Mouse (Mus musculus) forebrain, embryonic 16.5 days (tissue): Measurements from ENCODE around the gene Spink2. TPM values are rescaled to one million over a fixed set of nuclear protein-coding genes. Genes with fewer than 3 reads are reported as not detected.
"Not testable (repeated sequence)": the region's sequence is repeated elsewhere in the genome, so short reads cannot be mapped to it uniquely, and the experiment has no call there.

ENCODE experiments used
- ATAC-seq: fragments of 200-750 bp; cut with Nextera tagmentation; 2 replicates; pipeline ENCODE4 v1.8.0; 2017; ENCODE audit warnings: mild to moderate bottlenecking, moderate library complexity
- H3K27ac ChIP-seq: fragments of 300-500 bp; sonication (generic); 2 replicates; pipeline ENCODE4 v1.5.1; 2014; ENCODE audit warnings: low read length, control low read depth
- H3K27me3 ChIP-seq: fragments of 300-500 bp; sonication (generic); replicated peaks from 2 replicates; pipeline ENCODE4 v1.6.1; 2014; ENCODE audit warnings: low read length; ENCODE audit not compliant: control insufficient read depth, insufficient read depth
- H3K36me3 ChIP-seq: fragments of 300-500 bp; sonication (generic); 2 replicates; pipeline ENCODE4 v1.6.1; 2014; ENCODE audit not compliant: control insufficient read depth, insufficient read depth
- H3K4me1 ChIP-seq: fragments of 300-500 bp; sonication (generic); replicated peaks from 2 replicates; pipeline ENCODE4 v1.6.1; 2014; ENCODE audit warnings: low read length; ENCODE audit not compliant: control insufficient read depth, insufficient read depth
- H3K4me2 ChIP-seq: fragments of 300-500 bp; sonication (generic); 2 replicates; pipeline ENCODE4 v1.6.1; 2014; ENCODE audit warnings: mild to moderate bottlenecking, low read length, control low read depth
- H3K4me3 ChIP-seq: fragments of 300-500 bp; sonication (generic); replicated peaks from 2 replicates; pipeline ENCODE4 v1.5.1; 2014; ENCODE audit warnings: mild to moderate bottlenecking, low read length, control low read depth
- H3K9ac ChIP-seq: fragments of 300-500 bp; sonication (generic); replicated peaks from 2 replicates; pipeline ENCODE4 v1.6.1; 2014; ENCODE audit warnings: low read depth, low read length, control low read depth
- H3K9me3 ChIP-seq: fragments of 300-500 bp; sonication (generic); 2 replicates; pipeline ENCODE4 v1.6.1; 2016; ENCODE audit warnings: low read length; ENCODE audit not compliant: control insufficient read depth
- WGBS: fragments of 180-500 bp; shearing (Covaris S2); extraction: QIAGEN DNeasy Blood & Tissue Kit; methylation state at CpG from one replicate; pipeline ENCODE4 v1.1.7; 2014; 5-methylcytosine and 5-hydroxymethylcytosine counted together
- polyA plus RNA-seq: library from polyadenylated mRNA; unstranded; fragments of >200 nt; fragmentation: Nextera tagmentation; extraction: Ambion mirVana; gene quantifications from 2 replicates; pipeline ENCODE4 v1.2.1, GENCODE M21; 2015

The Spink2 gene
- polyA plus RNA-seq, 1 experiment from 2014 or later, result 0.35 TPM

DNA sequence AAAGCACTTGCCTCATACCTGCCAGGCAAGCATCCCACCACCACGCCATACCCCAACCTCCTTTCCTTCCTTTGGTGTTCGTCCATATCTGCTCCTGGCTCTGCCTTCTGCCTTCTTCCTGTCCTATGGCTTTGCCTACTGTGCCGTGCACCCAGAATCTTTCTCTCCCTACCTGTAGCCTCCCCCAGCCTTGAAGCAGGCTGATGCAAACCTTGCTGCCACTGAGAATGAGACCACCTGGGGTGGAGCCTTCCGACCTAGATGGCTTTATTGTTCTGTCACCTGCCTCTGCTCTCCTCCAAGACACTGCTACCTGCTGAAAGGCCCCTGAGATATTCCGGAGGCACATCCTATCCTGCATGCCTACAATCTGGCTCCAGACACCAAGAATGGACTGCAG, 27.4 kb downstream of the Spink2 start:
- ATAC-seq, H3K4me2 ChIP-seq, H3K4me3 ChIP-seq, H3K9ac ChIP-seq, H3K27me3 ChIP-seq, H3K9me3 ChIP-seq, H3K4me1 ChIP-seq, H3K27ac ChIP-seq, H3K36me3 ChIP-seq: not testable (repeated sequence)
- WGBS, result 73% methylated on average over 5 of the region's 5 CpGs

DNA sequence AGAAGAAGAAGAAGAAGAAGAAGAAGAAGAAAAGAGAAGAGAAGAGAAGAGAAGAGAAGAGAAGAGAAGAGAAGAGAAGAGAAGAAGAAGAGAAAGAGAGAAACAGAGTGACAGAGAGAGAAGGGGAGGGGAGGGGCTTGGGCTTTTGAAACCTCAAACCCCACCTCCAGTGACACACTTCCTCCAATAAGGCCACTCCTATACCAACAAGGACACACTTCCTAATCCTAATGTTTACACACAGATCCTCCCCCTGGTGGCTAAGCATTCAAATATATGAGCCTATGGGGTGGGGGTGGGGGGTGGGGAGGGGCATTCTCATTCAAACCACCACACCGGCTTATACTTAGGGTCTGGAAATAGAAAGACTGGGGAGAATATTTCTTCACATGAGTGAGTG, 27.9 kb downstream of the Spink2 start:
- 52% methylated on average over 1 of the region's 1 CpGs for WGBS
- H3K27me3 ChIP-seq, result no peaks in the 10 kb centered on the region
- ATAC-seq, result no peak
- no peak overlapping the region for H3K9ac ChIP-seq
- H3K4me3 ChIP-seq, result no peak overlapping the region
- H3K4me1 ChIP-seq, result no peaks in the 10 kb centered on the region
- H3K9me3 ChIP-seq, result no peaks in the 10 kb centered on the region; the same call in 1 of the 2 replicates
- no peaks in the 10 kb centered on the region for H3K36me3 ChIP-seq
- H3K27ac ChIP-seq, result no peak overlapping the region
- no peak overlapping the region for H3K4me2 ChIP-seq

GRCm38 (mm10) chr5:77181508-77181907, 29.8 kb downstream of the Spink2 start:
- H3K9me3 ChIP-seq, result no peaks in the 10 kb centered on the region
- no peaks in the 10 kb centered on the region for H3K27me3 ChIP-seq
- H3K4me2 ChIP-seq, result no peak overlapping the region
- no peak overlapping the region for H3K4me3 ChIP-seq
- ATAC-seq, result no peak
- no peak overlapping the region for H3K27ac ChIP-seq
- no peak overlapping the region for H3K9ac ChIP-seq
- no peaks in the 10 kb centered on the region for H3K36me3 ChIP-seq
- H3K4me1 ChIP-seq, result no peaks in the 10 kb centered on the region
- 91% methylated on average over 7 of the region's 7 CpGs for WGBS

GRCm38 (mm10) chr5:77178976-77179375, 32.3 kb downstream of the Spink2 start:
- H3K4me3 ChIP-seq, result no peak overlapping the region

GRCm38 (mm10) chr5:77178008-77178407, 33.3 kb downstream of the Spink2 start:
- 74% methylated on average over 9 of the region's 9 CpGs for WGBS
- Histone ChIP-seq H3K27ac (no peak overlapping the region), H3K4me1 (no peaks in the 10 kb centered on the region), H3K9ac (no peak overlapping the region), H3K27me3 (no peaks in the 10 kb centered on the region), H3K9me3 (no peaks in the 10 kb centered on the region), H3K4me3 (no peak overlapping the region), H3K4me2 (no peak overlapping the region), H3K36me3 (no peaks in the 10 kb centered on the region)
- ATAC-seq, result no peak

More at GRCm38 (mm10) chr5:77178976-77179375, 32.3 kb downstream of the Spink2 start:
- Histone ChIP-seq H3K4me1 (no peaks in the 10 kb centered on the region), H3K27me3 (no peaks in the 10 kb centered on the region), H3K36me3 (no peaks in the 10 kb centered on the region), H3K9me3 (no peaks in the 10 kb centered on the region), H3K9ac (no peak overlapping the region), H3K4me2 (no peak overlapping the region), H3K27ac (no peak overlapping the region)
- no peak for ATAC-seq
- 100% methylated on average over 1 of the region's 1 CpGs for WGBS

DNA sequence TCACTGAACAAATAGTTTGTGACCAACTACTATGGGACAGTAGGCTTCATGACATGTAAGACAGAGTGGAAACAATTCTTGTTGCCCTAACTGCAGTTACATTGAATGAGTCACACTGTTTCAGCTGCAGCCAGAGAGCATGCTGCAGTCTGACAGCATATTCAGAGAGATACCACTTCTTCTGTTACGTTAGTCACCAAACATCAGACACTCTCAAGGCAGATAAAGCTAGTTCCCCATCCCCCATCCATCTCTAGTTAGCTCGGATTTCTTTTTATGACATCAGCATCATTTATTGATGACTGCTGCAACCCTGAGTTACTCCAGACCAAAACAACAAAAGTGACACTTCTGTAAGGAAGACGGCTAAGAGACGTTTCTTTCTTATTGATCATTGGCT, 36.5 kb downstream of the Spink2 start:
- no peak overlapping the region for H3K9ac ChIP-seq
- H3K4me3 ChIP-seq, result no peak overlapping the region
- no peak overlapping the region for H3K27ac ChIP-seq
- 76% methylated on average over 4 of the region's 4 CpGs for WGBS
- no peak for ATAC-seq
- H3K4me1 ChIP-seq, result no peaks in the 10 kb centered on the region
- H3K36me3 ChIP-seq, result no peaks in the 10 kb centered on the region
- no peak overlapping the region for H3K4me2 ChIP-seq
- no peaks in the 10 kb centered on the region for H3K9me3 ChIP-seq
- no peaks in the 10 kb centered on the region for H3K27me3 ChIP-seq

DNA sequence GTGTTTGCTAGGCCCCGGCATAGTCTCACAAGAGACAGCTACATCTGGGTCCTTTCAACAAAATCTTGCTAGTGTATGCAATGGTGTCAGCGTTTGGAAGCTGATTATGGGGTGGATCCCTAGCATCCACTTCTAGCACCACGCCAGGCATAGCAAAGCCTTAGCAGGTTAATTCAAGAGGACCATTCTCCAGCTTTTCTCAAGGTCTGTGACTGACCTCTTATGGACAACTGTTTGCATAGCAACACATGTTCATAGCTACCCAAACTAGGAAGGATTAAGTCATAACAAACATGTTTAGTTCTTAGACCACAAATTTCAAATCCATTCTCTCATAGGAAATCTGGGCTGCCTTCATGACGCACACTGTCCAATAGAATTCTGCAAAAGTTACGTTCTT, 40.7 kb downstream of the Spink2 start:
- Histone ChIP-seq H3K4me3 (no peak overlapping the region), H3K4me2 (no peak overlapping the region), H3K27me3 (no peaks in the 10 kb centered on the region), H3K4me1 (no peaks in the 10 kb centered on the region), H3K9me3 (no peaks in the 10 kb centered on the region), H3K9ac (no peak overlapping the region), H3K36me3 (no peaks in the 10 kb centered on the region), H3K27ac (no peak overlapping the region)
- no peak for ATAC-seq
- WGBS, result 47% methylated on average over 4 of the region's 5 CpGs

GRCm38 (mm10) chr5:77167306-77167945, 43.8 kb downstream of the Spink2 start:
- no peak overlapping the region for H3K9ac ChIP-seq
- no peak for ATAC-seq
- no peaks in the 10 kb centered on the region for H3K36me3 ChIP-seq
- no peaks in the 10 kb centered on the region for H3K27me3 ChIP-seq
- no peaks in the 10 kb centered on the region for H3K9me3 ChIP-seq
- no peak overlapping the region for H3K4me2 ChIP-seq
- H3K4me3 ChIP-seq, result no peak overlapping the region
- 86% methylated on average over 22 of the region's 22 CpGs for WGBS
- no peak overlapping the region for H3K27ac ChIP-seq
- no peaks in the 10 kb centered on the region for H3K4me1 ChIP-seq

GRCm38 (mm10) chr5:77165703-77166625, 45.3 kb downstream of the Spink2 start:
- Histone ChIP-seq H3K27me3 (no peaks in the 10 kb centered on the region), H3K9me3 (no peaks in the 10 kb centered on the region), H3K9ac (no peak overlapping the region), H3K4me2 (no peak overlapping the region), H3K27ac (no peak overlapping the region), H3K4me1 (no peaks in the 10 kb centered on the region), H3K4me3 (no peak overlapping the region), H3K36me3 (no peaks in the 10 kb centered on the region)
- no peak for ATAC-seq
- WGBS, result 74% methylated on average over 13 of the region's 13 CpGs
